Mouse (Mus musculus) cerebellum, postnatal 25 days (tissue): ENCODE results near the gene Itk.
A peak's percentile ranks its signal among the peaks of the same experiment; 100 is the strongest.

Experiments
- DNase-seq, 2 experiments: peaks; one replicate each; pipeline ENCODE4 v3.0.0; 2021; ENCODE audit warnings: mixed read lengths in 2 of 2

Gene Itk

GRCm38 (mm10) chr11:46392890-46393289 lies 3.6 kb upstream of the Itk start:
- DNase-seq = no peak

- DNase-seq = no peak
These were observed 1.3 kb upstream of the Itk start for GRCm38 (mm10) chr11:46390621-46391020.

GRCm38 (mm10) chr11:46388438-46388837 lies 877 bp downstream of the Itk start:
- no peak for DNase-seq

GRCm38 (mm10) chr11:46387061-46387460 lies 2.3 kb downstream of the Itk start:
- DNase-seq = no peak

GRCm38 (mm10) chr11:46386556-46386955 lies 2.8 kb downstream of the Itk start:
- DNase-seq = no peak

DNA sequence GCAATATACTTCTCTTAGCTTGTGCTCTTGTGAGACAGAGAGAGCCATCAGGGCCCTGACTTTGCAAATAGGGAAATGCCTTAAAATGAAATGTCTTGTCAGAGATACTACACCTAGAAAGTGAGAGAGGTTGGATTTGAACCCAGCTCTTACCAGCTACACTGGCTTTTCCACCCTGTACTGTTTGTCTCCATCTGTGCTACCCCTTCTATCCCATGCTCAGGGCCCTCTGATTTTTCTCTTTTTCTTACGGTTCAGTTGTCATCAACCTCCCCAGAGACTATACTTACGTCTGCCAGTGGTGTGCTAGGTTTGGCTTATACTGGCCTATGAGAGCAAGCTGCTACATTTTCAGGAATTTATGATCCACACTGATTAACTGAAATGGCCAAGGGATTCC lies 4.4 kb downstream of the Itk start:
- no peak for DNase-seq

DNA sequence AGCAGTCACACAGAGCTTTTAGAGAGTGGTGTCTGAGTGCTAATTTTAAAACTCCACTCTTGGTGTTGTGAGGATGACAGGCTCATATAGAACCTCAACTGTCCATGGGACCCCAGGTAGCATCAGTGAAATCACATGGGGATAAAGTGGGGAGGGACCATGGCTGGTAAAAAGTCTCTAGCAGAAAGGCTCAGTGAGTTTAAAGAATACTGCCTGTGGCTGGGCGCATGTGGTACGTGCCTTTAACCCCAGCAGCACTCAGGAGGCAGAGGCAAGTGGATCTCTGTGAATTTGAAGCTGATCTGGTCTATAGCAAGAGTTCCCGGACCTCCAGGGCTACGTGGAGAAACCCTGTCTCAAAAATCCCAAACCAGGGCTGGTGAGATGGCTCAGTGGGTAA lies 6.8 kb downstream of the Itk start:
- DNase-seq = no peak

- no peak for DNase-seq
These were observed 9.1 kb downstream of the Itk start for GRCm38 (mm10) chr11:46380097-46380675.

- DNase-seq = no peak
These were observed 11.2 kb downstream of the Itk start for GRCm38 (mm10) chr11:46377819-46378782.

DNA sequence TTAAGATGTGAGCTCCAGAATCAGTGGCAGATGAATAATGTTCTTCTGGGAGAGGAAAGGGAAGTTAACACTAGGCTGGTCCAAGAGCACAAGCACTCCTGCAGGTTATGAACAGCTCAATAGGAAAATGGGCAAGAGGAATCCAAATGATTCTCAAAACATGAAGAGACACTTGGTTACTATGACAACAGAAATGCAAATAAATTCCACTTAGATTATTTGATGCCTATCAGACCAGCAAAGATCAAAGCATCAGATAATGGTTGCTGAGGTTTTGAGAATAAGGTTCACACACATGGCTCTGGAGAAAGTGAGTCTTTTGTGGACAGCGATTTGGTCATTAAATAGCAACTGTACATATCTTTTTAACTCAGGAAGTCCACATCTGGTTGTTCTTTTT lies 12.0 kb downstream of the Itk start:
- DNase-seq = no peak

DNA sequence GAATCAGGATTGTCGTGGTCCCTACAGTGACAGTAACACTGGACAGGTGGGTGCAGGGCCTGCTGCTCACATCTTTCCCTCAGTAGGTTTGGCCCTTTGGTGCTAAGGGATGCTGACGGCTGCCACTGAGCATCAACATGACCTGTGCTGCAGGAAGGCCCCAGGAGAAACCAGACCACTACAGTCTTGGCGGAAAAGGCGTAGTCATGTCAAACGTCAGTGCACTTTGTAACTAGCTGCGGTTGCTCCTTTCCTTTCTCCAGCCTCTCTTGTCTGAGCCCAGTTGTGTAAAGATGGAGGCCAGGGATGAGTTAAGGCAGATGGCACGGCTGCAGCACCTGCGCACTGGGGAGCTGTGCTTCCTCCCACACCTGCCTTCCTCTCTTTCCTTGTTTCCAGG lies 14.3 kb downstream of the Itk start:
- no peak for DNase-seq

GRCm38 (mm10) chr11:46373071-46374030 lies 16.0 kb downstream of the Itk start:
- DNase-seq = no peak

DNA sequence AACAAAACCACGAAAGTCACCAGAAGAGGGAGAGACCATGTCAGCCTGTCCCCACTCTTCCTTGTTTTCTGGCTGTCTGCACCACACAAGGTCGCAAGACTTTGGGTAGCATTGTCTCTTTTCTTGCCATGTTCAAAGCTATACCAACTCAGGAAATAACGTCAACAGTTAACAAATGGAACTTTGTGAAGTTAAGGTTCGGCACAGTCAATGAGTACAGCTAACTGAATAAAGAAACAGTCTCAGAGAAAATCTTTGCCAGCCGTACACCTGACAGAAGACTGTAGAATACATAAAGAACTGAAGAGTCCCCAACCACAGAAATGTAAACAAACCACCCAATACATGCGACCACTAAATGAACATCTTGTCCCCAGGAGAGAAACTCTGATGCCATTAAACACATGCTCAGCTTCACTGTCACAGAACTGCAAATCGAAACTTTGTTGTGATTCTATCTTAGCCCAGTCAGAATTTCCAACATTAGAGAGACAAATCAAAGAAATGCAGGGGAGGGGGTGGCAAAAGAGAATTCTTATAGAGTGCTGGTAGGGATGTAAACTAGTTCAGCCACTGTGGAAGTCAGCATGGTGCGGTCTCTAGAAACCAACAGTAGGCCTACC lies 16.9 kb downstream of the Itk start:
- DNase-seq = no peak

- no peak for DNase-seq
These were observed 18.1 kb downstream of the Itk start for GRCm38 (mm10) chr11:46371250-46371649.

- DNase-seq = no peak
These were observed 18.9 kb downstream of the Itk start for GRCm38 (mm10) chr11:46370457-46370856.

- DNase-seq = no peak
These were observed 23.0 kb downstream of the Itk start for GRCm38 (mm10) chr11:46366357-46366756.

- DNase-seq = no peak
These were observed 23.6 kb downstream of the Itk start for GRCm38 (mm10) chr11:46365744-46366143.

DNA sequence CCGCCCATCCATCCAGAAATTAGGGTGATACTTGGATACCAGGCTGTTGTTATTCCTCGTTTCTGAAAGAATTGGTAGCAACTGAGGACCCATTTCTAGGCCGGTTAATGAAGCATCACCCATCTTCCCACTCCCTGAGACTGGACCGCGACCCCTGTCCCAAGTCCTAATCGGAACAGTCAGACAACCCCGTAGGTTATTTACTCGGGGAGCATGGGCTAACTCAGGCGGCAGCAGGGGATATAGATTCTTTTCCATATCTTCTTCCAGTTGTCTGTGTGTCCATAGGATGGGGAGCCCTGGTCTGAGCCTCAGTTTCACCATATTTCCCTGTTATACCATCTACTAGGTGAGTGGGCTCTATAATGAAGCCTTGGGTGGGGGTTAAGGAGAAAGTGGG lies 25.5 kb downstream of the Itk start:
- no peak for DNase-seq

- DNase-seq = peak; percentile 60 to 79
These were observed 27.0 kb downstream of the Itk start for GRCm38 (mm10) chr11:46362061-46363022.

GRCm38 (mm10) chr11:46360991-46361665 lies 28.2 kb downstream of the Itk start:
- no peak for DNase-seq

DNA sequence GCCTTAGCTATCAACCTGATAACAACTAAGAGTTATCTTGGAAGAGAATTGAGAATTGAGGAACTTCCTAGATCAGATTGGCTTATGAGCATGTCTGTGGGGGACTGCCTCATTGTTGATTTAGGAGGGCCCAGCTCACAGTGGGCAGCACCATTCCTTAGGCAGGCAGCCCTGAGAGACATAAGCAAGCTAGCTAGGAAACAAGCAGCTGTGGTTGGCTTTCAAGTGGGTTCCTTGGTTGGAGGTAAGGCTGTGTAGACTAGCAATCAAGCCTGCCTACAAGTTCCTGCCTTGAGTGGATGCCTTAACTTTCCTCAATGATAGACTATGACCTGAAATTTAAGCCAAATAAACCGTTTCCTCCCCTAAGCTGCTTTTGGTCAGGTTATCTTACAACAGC lies 30.9 kb downstream of the Itk start:
- no peak for DNase-seq
